9 mouse cellular contexts compared by ENCODE assay signal in genomic region chr12:113097040-113097439, GRCm38 (mm10). TPM values are rescaled to one million over a fixed set of nuclear protein-coding genes. Genes with fewer than 3 reads are reported as not detected.
A peak's percentile ranks its signal among the peaks of the same experiment; 100 is the strongest.
DNase-seq lines count a peak whose midpoint lies in the region; ATAC-seq and TF ChIP-seq lines count a peak whose summit lies in the region.
"Had no signal": no experiment of that assay in that cellular context is flagged by ENCODE, and none has a peak within 500 bp of the region (broad histone marks: within the 10 kb centered on the region; RNA-seq: fewer than 3 reads in every experiment).

No protein-coding gene starts in this region.

- intact Hi-C loops in heart, adult 2 months (cut with DNase I) = loop anchor here (1.0 kb wide), 1 partner anchor 22 kb away; no protein-coding TSS in a partner anchor

- H3K9ac ChIP-seq in heart, adult 2 months (ENCODE audit: low read depth, low read length) = no peak overlapping the region
- H3K9ac ChIP-seq in ES-Bruce4 (ENCODE audit: low read depth, poor library complexity, severe bottlenecking) = peak overlapping the region; percentile 97
- H3K9ac ChIP-seq in forebrain, embryonic 15.5 days (replicated peaks) = peak overlapping the region; percentile 100; the same call in 1 of the 2 replicates
- H3K9ac ChIP-seq in liver, embryonic 13.5 days = peak overlapping the region; percentile 92; the same call in 1 of the 2 replicates

- TF ChIP-seq POLR2A in heart, adult 2 months (IDR thresholded peaks at IDR 0.05; ENCODE audit: insufficient read depth, low read depth, low read length) = no peak
- no peak for TF ChIP-seq POLR2A in ES-Bruce4 (IDR thresholded peaks at IDR 0.05; ENCODE audit: insufficient read depth, low read length)

- 72% methylated on average over 5 of the region's 5 CpGs for WGBS in heart, adult 2 months
- 83% methylated on average over 5 of the region's 5 CpGs for WGBS in forebrain, embryonic 15.5 days
- 71% methylated on average over 5 of the region's 5 CpGs for WGBS in liver, embryonic 13.5 days (ENCODE audit: insufficient replicate concordance)

- H3K27ac ChIP-seq in heart, adult 2 months = no peak overlapping the region
- H3K27ac ChIP-seq in ES-Bruce4 (ENCODE audit: insufficient read depth, low read length) = no peak overlapping the region
- H3K27ac ChIP-seq in forebrain, embryonic 15.5 days (replicated peaks) = no peak overlapping the region
- H3K27ac ChIP-seq in liver, embryonic 13.5 days = no peak overlapping the region

- no peak for TF ChIP-seq CTCF in heart, adult 2 months (IDR thresholded peaks at IDR 0.05)
- TF ChIP-seq CTCF in ES-Bruce4 (IDR thresholded peaks at IDR 0.05; ENCODE audit: low read depth, low read length) = no peak

- peaks cover 9% of the 10 kb centered on the region for H3K4me1 ChIP-seq in heart, adult 2 months (ENCODE audit: control insufficient read depth, insufficient read depth, low read length)
- H3K4me1 ChIP-seq in ES-Bruce4 (ENCODE audit: control insufficient read depth, insufficient read depth, low read length) = peaks cover 3% of the 10 kb centered on the region
- H3K4me1 ChIP-seq in forebrain, embryonic 15.5 days = peaks cover 37% of the 10 kb centered on the region
- H3K4me1 ChIP-seq in liver, embryonic 13.5 days (replicated peaks) = peaks cover 45% of the 10 kb centered on the region

- ATAC-seq in forebrain, embryonic 15.5 days (replicated peaks) = no peak
- no peak for ATAC-seq in liver, embryonic 13.5 days (ENCODE audit: low read depth)
- ATAC-seq in erythroblast, adult 5-6 weeks (replicated peaks; ENCODE audit: low FRiP score, poor library complexity, severe bottlenecking) = no peak

- peak; percentile 92 for DNase-seq in heart, adult 11 months
- DNase-seq in heart, adult 2 months = no peak
- no peak for DNase-seq in liver, embryonic 13.5 days
- no peak for DNase-seq in urinary bladder, postnatal 25 days (ENCODE audit: low spot score)
- DNase-seq in adrenal gland, postnatal 14 days = no peak
- DNase-seq: layer of hippocampus, adult 9-11 months had no signal

- no peaks in the 10 kb centered on the region for H3K9me3 ChIP-seq in ES-Bruce4 (replicated peaks; ENCODE audit: control insufficient read depth, insufficient read depth, low read length, poor library complexity, severe bottlenecking)
- H3K9me3 ChIP-seq in forebrain, embryonic 15.5 days = no peaks in the 10 kb centered on the region
- H3K9me3 ChIP-seq in liver, embryonic 13.5 days (replicated peaks) = no peaks in the 10 kb centered on the region

- no peak overlapping the region for H3K4me3 ChIP-seq in heart, adult 2 months
- H3K4me3 ChIP-seq in ES-Bruce4 (ENCODE audit: low read depth, low read length) = peak overlapping the region; percentile 82
- H3K4me3 ChIP-seq in forebrain, embryonic 15.5 days = peak overlapping the region; percentile 98
- H3K4me3 ChIP-seq in liver, embryonic 13.5 days (replicated peaks) = 0 out of 2 replicates have a peak overlapping the region, but pooled peaks have one; percentile 80

- H3K79me2 ChIP-seq in heart, adult 2 months (replicated peaks; ENCODE audit: control insufficient read depth, insufficient read depth, low read length) = peaks cover 3% of the 10 kb centered on the region; the same call in 1 of the 2 replicates

- TF ChIP-seq EP300 in heart, adult 2 months (IDR thresholded peaks at IDR 0.05; ENCODE audit: insufficient read depth, low read depth, low read length) = no peak
- no peak for TF ChIP-seq EP300 in ES-Bruce4 (IDR thresholded peaks at IDR 0.05; ENCODE audit: insufficient read depth, low read depth, low read length)

- no peaks in the 10 kb centered on the region for H3K27me3 ChIP-seq in heart, adult 2 months (ENCODE audit: control insufficient read depth, insufficient read depth, low read length)
- H3K27me3 ChIP-seq in ES-Bruce4 (ENCODE audit: control insufficient read depth, insufficient read depth, low read length, poor library complexity, severe bottlenecking) = no peaks in the 10 kb centered on the region
- H3K27me3 ChIP-seq in forebrain, embryonic 15.5 days = no peaks in the 10 kb centered on the region
- peaks cover 12% of the 10 kb centered on the region; the same call in 1 of the 2 replicates for H3K27me3 ChIP-seq in liver, embryonic 13.5 days

- no peaks in the 10 kb centered on the region for H3K36me3 ChIP-seq in heart, adult 2 months (ENCODE audit: control insufficient read depth, insufficient read depth, low read length)
- no peaks in the 10 kb centered on the region for H3K36me3 ChIP-seq in ES-Bruce4 (ENCODE audit: control insufficient read depth, insufficient read depth, low read length, poor library complexity, severe bottlenecking)
- no peaks in the 10 kb centered on the region for H3K36me3 ChIP-seq in forebrain, embryonic 15.5 days
- H3K36me3 ChIP-seq in liver, embryonic 13.5 days = no peaks in the 10 kb centered on the region; the same call in 1 of the 2 replicates

- peak overlapping the region; percentile 97 for H3K4me2 ChIP-seq in forebrain, embryonic 15.5 days (replicated peaks)
- H3K4me2 ChIP-seq in liver, embryonic 13.5 days = no peak overlapping the region; the same call in 1 of the 2 replicates

RNA-seq across cellular contexts. Expression of gene Mta1, which starts 1.0 kb away (rescaled TPM):
- total RNA-seq in heart, adult 2 months (2021) = 10 to 100 TPM; 44.8 to 54.8 TPM
- polyA plus RNA-seq in heart, adult 2 months (2012; rRNA removed) = 35.4 and 42.4 TPM in 2 replicates
- polyA plus RNA-seq in ES-Bruce4 (2011; ENCODE audit: insufficient read depth, insufficient read length, low read depth, missing spikeins) = 100 and 108 TPM in 2 replicates
- polyA plus RNA-seq in forebrain, embryonic 15.5 days (2015; fragmentation: Nextera tagmentation; extraction: Ambion mirVana) = 15.2 and 17.9 TPM in 2 replicates
- polyA plus RNA-seq in liver, embryonic 13.5 days (2015; fragmentation: Nextera tagmentation; extraction: Ambion mirVana) = 4.8 and 6.1 TPM in 2 replicates
- total RNA-seq in erythroblast, adult 5-6 weeks (2015; ENCODE audit: low replicate concordance) = 14.8 and 15.0 TPM in 2 replicates
- 8.5 and 13.6 TPM in 2 replicates for total RNA-seq in erythroblast, adult 5-6 weeks (2017; ENCODE audit: low replicate concordance)
- total RNA-seq in adrenal gland, postnatal 14 days (2021) = 83.7 and 94.0 TPM in 2 replicates

RNA-seq across cellular contexts. Expression of gene Tex22, which starts 22.7 kb away (rescaled TPM):
- under 1 TPM; 0.21 to 0.27 TPM for total RNA-seq in heart, adult 2 months (2021)
- 0.50 TPM in 1 of 2 replicates, not detected in the other for polyA plus RNA-seq in heart, adult 2 months (2012; rRNA removed)
- not detected in 2 replicates for polyA plus RNA-seq in ES-Bruce4 (2011; ENCODE audit: insufficient read depth, insufficient read length, low read depth, missing spikeins)
- 0.18 and 0.37 TPM in 2 replicates for polyA plus RNA-seq in forebrain, embryonic 15.5 days (2015; fragmentation: Nextera tagmentation; extraction: Ambion mirVana)
- polyA plus RNA-seq in liver, embryonic 13.5 days (2015; fragmentation: Nextera tagmentation; extraction: Ambion mirVana) = not detected in 2 replicates
- not detected in 2 replicates for total RNA-seq in erythroblast, adult 5-6 weeks (2015; ENCODE audit: low replicate concordance)
- 0.42 TPM in 1 of 2 replicates, not detected in the other for total RNA-seq in erythroblast, adult 5-6 weeks (2017; ENCODE audit: low replicate concordance)
- total RNA-seq in adrenal gland, postnatal 14 days (2021) = 0.37 and 0.49 TPM in 2 replicates

RNA-seq across cellular contexts. Expression of gene Crip2, which starts 43.0 kb away (rescaled TPM):
- total RNA-seq in heart, adult 2 months (2021) = 1,000 to 10,000 TPM; 1,390 to 1,660 TPM
- polyA plus RNA-seq in heart, adult 2 months (2012; rRNA removed) = 3,159 and 3,188 TPM in 2 replicates
- polyA plus RNA-seq in ES-Bruce4 (2011; ENCODE audit: insufficient read depth, insufficient read length, low read depth, missing spikeins) = 87.1 and 96.6 TPM in 2 replicates
- polyA plus RNA-seq in forebrain, embryonic 15.5 days (2015; fragmentation: Nextera tagmentation; extraction: Ambion mirVana) = 407 and 414 TPM in 2 replicates
- polyA plus RNA-seq in liver, embryonic 13.5 days (2015; fragmentation: Nextera tagmentation; extraction: Ambion mirVana) = 47.9 and 50.4 TPM in 2 replicates
- total RNA-seq in erythroblast, adult 5-6 weeks (2015; ENCODE audit: low replicate concordance) = 6.9 and 9.0 TPM in 2 replicates
- 3.6 and 3.9 TPM in 2 replicates for total RNA-seq in erythroblast, adult 5-6 weeks (2017; ENCODE audit: low replicate concordance)
- 152 and 174 TPM in 2 replicates for total RNA-seq in adrenal gland, postnatal 14 days (2021)

RNA-seq across cellular contexts. Expression of gene Crip1, which starts 49.1 kb away (rescaled TPM):
- 100 to 1,000 TPM; 194 to 200 TPM for total RNA-seq in heart, adult 2 months (2021)
- 429 and 531 TPM in 2 replicates for polyA plus RNA-seq in heart, adult 2 months (2012; rRNA removed)
- polyA plus RNA-seq in ES-Bruce4 (2011; ENCODE audit: insufficient read depth, insufficient read length, low read depth, missing spikeins) = 78.5 and 79.5 TPM in 2 replicates
- 29.1 and 31.5 TPM in 2 replicates for polyA plus RNA-seq in forebrain, embryonic 15.5 days (2015; fragmentation: Nextera tagmentation; extraction: Ambion mirVana)
- 84.5 and 94.1 TPM in 2 replicates for polyA plus RNA-seq in liver, embryonic 13.5 days (2015; fragmentation: Nextera tagmentation; extraction: Ambion mirVana)
- total RNA-seq in erythroblast, adult 5-6 weeks (2015; ENCODE audit: low replicate concordance) = 111 and 139 TPM in 2 replicates
- total RNA-seq in erythroblast, adult 5-6 weeks (2017; ENCODE audit: low replicate concordance) = 75.3 and 179 TPM in 2 replicates
- 79.4 and 132 TPM in 2 replicates for total RNA-seq in adrenal gland, postnatal 14 days (2021)

RNA-seq across cellular contexts. Expression of gene Tedc1, which starts 59.2 kb away (rescaled TPM):
- total RNA-seq in heart, adult 2 months (2021) = under 1 TPM; 0.34 to 0.52 TPM
- polyA plus RNA-seq in heart, adult 2 months (2012; rRNA removed) = 0.45 and 0.67 TPM in 2 replicates
- 24.5 and 38.2 TPM in 2 replicates for polyA plus RNA-seq in ES-Bruce4 (2011; ENCODE audit: insufficient read depth, insufficient read length, low read depth, missing spikeins)
- 22.6 and 24.9 TPM in 2 replicates for polyA plus RNA-seq in forebrain, embryonic 15.5 days (2015; fragmentation: Nextera tagmentation; extraction: Ambion mirVana)
- polyA plus RNA-seq in liver, embryonic 13.5 days (2015; fragmentation: Nextera tagmentation; extraction: Ambion mirVana) = 12.0 and 12.9 TPM in 2 replicates
- 1.0 and 1.9 TPM in 2 replicates for total RNA-seq in erythroblast, adult 5-6 weeks (2015; ENCODE audit: low replicate concordance)
- 7.5 and 8.2 TPM in 2 replicates for total RNA-seq in erythroblast, adult 5-6 weeks (2017; ENCODE audit: low replicate concordance)
- 3.1 and 3.7 TPM in 2 replicates for total RNA-seq in adrenal gland, postnatal 14 days (2021)
